Mouse (Mus musculus) kidney, postnatal 36 days (tissue): ENCODE measurements around the gene Arhgap22.

Source experiments
- DNase-seq, 2 experiments: peaks; one replicate each; pipeline ENCODE4 v3.0.0; 2021 to 2022; ENCODE audit warnings: mixed read lengths in 2 of 2

Gene Arhgap22

DNA sequence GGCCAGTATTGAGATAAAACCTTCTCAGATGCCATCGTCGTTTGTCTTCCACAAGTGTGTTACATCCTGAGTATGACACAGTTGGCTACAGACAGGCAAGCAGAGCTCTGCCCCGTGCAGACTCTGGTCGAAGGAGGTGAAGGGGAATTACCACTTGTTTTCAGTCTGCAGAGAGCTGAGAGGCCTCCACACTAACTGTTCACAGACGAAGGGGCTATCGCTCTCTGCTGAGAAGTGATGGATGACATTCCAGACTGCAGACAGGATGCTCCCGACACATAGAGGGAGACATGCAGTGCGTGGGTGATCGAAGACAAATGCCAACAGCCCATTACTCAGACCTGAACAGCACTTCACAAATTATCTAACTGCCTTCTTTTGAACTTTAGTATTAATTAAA is 76.2 kb downstream of the Arhgap22 start:
- DNase-seq = no peak

DNA sequence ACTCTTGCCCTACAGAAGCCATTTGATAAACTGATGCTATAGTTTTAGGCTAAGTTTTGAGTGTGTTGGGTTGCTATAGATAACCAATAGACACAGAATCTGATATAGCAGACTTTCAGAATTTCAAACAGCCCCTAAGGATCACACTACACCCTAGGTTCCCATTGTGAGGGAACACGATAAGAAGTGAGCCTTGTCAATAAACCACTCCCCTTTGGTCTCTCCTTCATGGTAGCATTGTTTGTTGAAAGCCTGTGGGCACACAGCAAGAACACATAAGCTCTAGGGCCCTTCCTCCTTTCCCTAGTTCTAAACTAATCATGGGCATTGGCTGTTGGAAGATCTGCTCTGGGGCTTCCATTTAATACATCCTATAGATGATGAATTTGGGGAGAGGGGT is 80.7 kb downstream of the Arhgap22 start:
- DNase-seq = no peak

DNA sequence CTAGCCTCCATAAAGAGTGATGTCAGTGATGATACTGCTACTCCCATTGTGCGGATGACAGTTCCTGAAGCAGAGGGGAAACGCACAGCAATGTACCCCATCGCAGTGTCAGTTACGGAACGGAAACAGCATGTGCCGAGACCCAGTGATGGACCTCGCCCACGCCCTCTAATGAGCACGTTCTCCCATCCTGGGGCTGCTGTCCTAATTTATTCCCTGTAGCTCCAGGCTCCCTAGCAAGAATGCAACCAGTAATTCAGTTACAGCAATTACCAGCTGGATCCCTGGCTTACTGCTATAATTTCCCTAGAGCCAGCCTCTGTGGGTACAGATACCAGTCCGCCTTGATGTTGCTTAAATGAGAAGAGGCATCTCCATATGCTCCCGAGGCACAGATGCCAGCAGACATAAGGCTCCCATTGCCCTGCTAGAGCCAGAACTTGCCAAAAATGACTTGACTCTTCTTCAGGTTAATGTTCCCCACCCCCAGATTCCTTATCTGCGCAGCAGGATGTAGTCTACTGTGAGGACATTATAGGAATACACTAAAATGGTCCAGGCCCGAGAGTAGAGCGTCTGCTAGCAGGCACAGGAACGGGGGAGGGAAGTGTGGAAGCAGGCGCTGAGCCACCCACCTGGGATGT is 83.0 kb downstream of the Arhgap22 start:
- no peak for DNase-seq

DNA sequence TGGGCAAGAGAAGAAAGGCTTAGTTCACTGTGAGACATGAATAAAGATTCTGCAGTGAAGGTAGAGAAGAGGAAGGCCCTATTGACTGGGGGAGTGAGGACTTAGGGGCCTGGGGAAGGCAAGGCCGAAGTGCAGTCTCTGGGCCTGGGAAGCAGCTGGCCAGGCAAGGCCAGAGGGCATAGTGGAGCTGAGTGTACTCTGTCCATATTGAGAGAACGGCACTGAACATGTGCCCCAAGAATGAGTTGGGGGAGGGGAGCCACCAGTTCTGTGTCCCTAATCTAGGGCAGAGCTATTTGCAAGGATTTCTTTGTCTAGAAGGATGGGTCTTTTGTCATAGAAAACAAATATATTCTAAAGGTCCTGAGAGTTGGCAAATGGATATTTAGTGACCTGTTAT is 86.8 kb downstream of the Arhgap22 start:
- peak; percentile 51 to 57 for DNase-seq

DNA sequence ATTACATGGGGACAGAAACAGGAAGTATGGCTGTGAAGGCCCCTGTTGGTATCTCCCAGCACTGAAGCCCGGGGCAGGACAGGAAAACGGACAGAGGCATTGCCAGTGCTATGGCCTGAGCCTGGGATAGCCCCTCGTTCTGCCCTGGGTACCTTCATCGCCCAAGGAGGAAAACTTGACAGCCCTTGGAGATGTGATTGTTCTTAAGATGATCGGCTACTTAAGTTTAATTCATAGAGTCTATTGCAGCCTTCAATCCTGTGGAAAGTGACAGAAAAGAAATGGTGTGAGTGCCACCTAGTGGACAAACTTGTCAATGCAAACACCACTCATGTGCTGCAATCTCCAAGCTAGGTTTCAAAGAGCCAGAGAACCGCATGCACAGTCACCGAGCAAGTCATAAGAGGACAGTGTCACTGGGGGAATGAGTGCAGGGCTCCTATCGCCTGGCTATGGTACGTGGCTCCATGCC is 89.6 kb downstream of the Arhgap22 start:
- DNase-seq = peak; percentile 65 to 86

DNA sequence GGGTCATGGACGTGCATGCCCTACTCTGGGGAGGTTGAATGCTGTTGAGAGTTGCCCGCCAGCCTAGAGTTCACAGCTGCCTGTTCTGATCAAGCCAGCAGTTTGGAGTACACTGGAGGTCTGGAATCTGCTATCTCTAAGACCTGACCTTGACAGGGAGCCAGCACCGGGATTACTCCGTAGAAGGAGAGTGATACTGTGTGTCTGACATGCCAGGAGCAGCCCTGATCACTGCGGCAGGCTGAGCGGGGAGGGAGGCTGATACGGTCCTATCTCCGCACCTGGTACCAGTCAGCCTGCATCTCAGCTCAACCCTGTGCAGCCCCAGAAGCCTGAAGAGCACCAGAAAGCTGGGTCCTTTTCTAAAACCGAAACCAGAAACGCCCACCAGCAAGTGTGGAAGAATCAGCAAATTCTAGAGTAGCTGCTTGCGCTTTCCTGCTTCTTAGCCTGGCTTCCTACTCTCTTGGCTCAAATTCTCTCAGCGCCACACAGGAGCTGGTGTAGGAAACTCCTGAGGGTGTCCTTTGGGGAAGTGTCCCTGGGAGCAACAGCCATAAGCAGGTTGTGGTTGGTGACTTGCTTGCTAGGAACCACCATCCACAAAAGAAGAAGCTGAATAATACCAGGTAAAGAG is 91.9 kb downstream of the Arhgap22 start:
- DNase-seq = no peak

DNA sequence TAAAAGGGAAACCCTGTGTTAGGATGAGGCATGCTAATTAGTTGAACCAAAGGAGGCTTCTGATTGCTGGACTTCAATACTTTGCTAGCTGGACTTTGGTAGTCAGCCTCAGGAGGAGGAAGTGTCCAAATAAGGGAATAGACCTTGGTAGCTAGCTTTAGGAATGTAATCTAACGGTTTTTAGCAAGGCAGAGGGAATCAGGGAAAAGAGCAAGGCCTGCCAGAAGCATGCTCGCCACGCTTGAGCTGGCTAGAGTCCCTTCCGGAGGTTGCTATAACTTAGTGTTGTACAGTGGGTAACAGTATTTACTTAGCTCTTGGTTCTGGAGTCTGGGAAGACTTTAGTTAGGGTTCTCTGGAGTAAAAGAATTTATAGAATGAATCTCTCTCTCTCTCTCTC is 96.9 kb downstream of the Arhgap22 start:
- peak; percentile 20 to 44 for DNase-seq

DNA sequence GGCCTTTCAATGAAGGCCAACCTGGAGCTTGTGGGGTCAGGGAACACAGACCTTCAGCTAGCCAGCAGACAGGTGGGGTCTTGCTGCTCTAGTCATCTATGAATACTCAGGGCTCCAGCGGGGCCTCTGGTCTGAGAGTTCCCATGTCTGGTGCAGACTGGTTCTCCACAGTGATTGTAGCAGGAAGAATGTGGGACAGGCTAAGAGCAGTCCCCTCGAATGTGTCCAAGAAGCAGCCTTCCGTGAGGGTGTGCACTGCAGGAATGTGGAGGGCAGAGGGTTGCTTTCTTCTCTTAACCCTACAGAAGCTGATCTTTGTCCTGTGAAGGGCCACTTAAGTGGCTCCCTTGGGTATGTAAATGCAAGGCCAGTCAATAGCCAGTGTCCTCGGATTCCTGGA is 98.5 kb downstream of the Arhgap22 start:
- no peak for DNase-seq

DNA sequence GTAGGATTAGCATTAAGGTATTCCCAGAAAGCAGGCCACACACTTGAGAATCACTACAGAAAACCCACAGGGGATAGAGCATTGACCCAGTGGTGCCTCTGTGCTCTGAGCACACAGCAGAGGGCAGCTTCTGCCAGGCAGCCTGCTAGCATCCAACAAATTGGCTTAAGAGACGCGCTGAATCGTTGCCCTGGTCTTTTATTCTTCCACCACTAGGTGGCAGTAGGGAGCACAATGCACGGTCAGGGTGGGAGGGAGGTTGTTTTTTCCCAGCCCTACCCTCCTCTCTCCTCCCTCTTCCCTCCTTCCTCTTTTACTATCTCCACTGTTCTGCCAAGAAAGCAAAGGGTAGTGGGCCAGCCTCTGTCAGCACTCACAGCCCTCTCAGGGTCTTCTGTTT is 99.8 kb downstream of the Arhgap22 start:
- peak; percentile 52 to 75 for DNase-seq

DNA sequence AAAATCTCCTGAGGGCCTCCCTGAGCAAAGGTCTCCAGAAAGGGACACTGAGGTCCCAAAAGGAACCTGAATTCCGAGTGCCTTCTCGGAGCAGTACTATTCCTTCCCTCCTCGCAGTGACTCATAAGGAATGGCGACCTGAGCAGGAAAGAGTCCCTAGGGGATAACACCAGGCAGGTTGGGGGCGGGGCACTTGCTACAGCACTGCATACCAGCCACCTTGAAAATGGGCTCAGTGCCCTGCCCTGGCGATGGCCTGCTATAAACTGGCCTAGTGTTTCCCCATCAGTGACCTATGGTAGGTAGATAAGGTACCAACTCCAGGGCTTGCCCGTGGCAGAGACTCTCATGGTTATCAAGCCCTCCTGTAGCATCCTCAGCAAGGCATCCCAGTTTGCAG is 100.3 kb downstream of the Arhgap22 start:
- DNase-seq = peak; percentile 11 to 47

DNA sequence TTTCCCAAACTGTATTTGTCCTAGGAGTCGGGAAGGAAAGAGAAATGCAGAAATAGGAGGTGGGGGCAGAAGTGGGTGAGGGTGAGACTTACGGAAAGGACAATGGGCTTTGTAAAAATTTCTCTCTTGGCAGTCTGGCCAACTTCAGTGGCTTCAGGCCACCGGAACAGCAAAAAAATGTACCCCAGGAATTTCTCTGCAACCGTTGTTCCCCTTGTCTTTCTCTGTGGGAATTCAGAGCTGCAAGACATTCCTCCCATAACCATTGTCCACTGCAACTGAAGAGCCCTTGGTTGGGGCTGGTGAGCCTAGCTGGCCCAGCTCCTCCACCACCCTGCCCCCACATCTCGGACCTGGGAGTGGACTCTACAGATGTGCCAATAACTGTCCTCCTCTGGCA is 101.3 kb downstream of the Arhgap22 start:
- DNase-seq = no peak

DNA sequence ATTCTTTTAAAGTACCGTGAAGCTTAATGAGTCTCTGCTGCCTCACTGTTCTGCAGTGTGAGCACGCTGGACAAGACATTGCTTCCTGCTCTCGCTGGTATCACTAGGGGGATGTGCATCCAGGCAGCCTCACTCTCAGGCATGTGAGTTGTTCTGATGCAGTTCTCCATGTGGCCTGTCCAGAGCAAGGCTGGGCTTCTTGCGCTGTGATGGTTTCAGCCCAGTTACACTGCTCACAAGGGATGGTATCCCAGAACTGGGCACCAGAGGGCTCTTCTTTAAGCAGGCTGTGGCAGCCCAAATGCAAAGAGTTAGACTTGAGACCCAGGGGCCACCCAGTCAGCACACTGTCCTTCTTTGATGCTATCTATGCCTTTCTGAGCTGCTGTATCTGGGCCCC is 101.9 kb downstream of the Arhgap22 start:
- DNase-seq = peak in 1 of 2 experiments; percentile 35

DNA sequence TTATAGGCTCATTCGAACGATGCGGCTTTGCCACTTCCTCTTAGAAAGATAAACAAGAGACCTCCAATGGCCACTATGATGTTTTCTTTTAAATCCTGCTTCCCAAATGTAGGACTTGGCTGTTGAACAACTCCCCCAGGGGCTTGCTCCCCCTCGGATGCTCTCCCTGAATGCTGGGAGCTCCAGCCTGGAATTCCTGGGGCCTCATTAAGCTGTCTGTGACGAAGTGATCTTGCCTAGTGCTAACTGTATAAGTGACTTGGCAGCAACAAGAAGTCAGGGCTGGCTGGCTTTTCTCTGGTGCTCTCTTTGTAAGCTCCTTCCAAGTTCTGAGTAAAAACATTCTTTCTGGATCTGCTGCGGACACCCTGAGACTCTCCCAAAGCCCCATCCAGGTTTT is 104.1 kb downstream of the Arhgap22 start:
- no peak for DNase-seq

DNA sequence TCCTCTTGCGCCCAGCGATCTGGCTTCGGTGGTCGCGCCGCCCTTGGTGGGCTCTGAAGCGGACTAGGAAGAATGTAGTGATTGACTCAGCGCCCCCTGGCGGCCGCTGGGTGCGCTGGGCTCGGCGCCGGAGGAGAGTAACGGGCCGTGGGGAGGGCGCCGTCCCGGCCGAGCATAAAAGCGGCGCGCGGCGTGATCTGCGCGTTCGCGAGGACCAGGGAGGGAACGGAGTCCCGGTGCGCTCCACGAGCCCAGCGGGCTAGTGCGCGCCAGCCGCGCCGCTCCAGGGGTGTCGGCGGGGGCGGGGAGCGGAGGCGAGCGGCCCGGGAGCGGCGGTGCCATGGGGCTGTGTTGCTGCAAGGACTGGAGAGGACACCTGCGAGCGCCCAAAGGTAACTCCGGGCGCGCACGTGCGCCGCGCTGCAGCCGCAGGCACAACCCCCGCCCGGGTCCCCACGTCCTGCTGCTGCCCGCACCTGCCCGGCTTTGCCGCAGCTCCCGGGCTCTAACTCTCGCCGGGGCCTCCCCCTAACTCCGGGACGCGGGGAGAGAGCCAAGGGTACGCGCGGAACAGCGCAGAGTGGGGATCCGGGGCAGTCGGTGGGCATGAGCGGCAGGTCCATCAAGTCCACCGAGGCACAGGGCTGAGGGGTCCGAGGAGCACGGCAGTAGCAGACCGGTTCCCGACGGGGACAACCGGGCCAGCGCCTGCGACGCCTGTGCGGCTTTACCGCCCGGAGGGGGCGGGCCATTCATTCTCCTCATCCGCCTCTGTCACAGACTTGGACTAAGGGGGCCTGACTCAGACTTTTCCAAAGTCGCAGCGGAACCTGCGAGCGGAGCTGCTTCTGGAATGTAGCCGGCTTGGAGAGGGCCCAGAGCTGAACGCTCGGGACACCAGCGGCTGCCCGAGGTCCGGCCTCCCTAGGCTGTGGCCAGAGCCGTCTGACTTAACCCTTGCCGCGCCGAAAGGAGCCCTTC is 106.0 kb downstream of the Arhgap22 start:
- DNase-seq = peak; percentile 74 to 91

DNA sequence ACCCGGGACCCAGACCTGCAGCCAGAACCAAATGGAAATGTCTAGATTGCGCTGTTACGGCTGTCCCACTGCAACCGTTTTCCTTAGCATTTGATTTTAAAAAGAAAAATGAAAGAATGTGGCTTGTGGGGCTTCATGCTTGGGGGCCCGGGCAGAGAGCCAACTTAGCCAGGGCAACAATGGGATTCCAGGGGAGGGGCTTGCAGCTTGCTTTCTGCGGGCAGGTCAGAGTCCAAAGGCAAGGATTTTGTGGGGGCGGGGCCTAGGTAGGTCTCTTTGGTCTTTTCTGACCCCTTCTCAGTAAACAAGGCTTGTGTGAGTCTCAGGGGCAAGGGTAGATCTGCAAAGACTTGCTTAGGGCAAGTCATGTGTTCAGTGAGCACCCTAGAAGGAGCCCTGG is 107.0 kb downstream of the Arhgap22 start:
- peak; percentile 91 to 93 for DNase-seq

DNA sequence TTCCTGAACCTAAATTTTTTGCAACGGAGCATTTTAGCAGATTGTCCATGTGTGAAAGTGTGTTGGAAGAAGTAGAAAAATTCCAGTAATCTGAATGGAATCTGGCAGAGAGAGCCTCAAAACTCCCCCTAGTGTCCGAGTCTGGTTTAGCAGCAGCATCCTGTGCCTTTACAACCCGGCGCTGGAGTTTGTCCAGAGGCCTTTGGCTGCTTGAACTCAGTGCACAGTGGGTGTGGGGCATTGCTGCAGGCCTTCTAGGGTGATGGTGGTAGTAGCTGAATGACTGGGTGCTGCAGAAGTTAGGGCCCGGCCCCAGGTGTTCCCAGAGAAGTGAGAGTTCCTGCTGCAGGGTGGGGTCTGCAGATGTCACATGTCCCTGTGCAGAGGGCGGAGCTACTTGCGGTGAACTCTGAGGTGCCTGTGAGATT is 108.8 kb downstream of the Arhgap22 start:
- DNase-seq = peak; percentile 83 to 95

DNA sequence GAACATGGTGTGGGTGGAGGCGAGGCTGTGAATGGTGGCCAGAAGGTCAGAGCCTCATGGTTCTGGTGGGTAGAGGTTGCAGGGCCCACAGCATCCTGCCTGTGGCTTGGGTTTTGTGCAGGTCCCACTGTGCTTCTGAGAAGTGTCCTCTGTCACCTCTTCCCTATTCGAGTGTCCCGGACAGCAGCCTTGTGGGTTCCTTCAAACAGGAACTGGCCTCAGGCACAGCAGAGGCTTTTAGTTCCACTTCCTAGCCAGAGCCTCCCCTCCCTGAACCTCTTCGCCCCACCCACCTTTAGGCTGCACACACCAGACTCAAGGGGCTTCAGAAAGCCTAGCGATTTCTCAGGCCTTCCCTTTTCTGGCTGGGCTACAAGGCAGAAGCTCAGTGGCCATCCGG is 110.7 kb downstream of the Arhgap22 start:
- peak in 1 of 2 experiments; percentile 13 for DNase-seq

DNA sequence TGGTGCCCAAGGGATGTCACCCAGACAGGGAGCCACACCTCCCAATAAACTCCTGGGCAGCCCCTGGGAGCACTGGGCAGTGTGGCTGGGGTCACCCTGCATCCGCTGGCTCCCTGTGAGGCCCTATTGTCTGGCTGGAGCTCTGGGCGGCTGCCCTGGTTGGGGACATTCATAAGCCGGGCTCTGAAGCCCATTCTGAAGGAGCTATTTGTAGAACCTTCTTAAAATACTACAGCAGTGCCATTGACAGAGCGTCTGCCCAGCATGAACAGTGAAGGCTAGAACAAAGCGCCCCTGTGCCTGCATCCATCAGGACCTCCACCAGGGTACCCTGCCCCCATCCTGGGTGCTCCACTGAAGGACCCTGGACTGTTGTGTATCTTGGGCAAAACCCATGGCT is 114.5 kb downstream of the Arhgap22 start:
- DNase-seq = no peak

DNA sequence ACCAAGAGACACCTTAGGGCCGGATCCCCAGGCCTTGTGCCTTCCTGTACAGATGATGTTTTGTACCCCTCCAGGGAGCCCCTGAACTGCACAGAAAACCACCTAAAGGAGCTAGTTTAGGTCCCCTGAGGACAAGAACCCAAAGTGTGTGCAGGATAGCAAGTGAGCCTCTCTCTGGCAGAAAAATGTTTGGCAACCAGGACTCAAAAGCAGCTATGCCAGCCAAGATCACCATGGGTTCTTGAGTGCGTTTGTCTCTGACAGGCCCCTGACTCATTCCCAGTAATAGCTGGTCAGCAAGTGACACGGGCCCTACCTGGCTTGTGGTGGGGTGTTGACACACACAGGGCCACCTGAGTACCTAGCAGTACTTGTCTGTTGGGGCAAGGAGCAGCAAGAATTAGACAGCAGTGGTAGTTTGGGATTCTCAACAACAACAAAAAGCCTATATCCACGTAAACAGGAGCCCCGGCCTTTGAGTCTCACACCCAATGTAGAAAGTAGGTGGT is 115.5 kb downstream of the Arhgap22 start:
- no peak for DNase-seq

DNA sequence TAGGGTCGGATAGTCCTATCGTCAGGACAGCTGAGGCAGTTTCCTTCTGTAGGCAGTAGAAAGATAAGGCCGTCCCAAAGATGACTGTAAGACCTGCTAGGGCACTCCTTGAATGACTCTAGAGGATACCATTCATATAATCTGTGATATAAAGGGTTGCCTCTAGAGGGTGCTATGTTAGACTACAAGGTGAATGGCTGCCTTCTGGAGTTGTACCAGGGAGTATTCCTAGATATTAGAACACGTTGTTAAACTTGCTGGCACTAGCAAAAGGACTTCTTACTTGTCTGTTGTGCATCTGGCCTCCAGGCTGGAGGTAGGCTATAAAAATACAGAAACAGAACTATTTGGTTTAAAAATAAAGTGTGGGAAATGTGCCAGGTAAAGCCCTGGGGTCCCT is 117.2 kb downstream of the Arhgap22 start:
- DNase-seq = no peak

DNA sequence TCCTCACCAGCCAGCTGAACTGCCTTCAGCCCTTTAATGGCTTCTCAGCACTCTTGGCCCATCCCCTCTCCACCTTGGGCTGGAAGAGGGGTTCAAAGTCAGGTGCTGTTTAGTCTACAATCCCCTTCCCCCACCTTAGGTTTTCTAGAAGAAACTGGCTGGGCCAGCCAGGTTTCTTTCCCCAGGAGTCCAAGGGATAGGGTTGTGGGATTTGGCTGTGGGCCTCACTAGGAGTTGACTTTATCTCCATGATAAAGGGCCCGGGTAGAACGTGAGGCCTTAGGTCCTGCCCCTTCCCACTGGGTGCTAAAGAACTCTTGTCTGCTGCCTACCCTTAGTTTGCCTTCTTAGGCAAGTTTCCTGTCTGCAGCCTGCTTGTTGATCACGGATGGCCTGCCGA is 117.8 kb downstream of the Arhgap22 start:
- no peak for DNase-seq

DNA sequence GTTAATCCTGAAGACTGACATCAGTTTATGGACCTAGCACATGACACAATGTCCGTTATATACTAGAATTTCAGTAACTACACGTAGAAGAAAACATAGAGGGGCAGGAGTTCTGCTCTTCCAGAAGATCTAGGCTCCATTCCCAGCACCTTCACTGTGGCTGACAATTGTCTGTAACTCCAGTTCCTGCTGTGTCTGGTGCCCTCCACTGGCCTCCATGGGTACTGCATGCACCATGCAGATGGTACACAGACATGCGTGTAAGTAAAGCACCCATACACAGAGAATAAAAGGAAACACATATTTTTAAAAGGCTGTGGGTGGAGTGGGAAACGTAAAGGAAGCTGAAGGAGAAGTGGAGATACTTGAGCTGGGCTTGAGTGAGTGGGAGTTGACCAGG is 120.0 kb downstream of the Arhgap22 start:
- DNase-seq = peak in 1 of 2 experiments; percentile 33

DNA sequence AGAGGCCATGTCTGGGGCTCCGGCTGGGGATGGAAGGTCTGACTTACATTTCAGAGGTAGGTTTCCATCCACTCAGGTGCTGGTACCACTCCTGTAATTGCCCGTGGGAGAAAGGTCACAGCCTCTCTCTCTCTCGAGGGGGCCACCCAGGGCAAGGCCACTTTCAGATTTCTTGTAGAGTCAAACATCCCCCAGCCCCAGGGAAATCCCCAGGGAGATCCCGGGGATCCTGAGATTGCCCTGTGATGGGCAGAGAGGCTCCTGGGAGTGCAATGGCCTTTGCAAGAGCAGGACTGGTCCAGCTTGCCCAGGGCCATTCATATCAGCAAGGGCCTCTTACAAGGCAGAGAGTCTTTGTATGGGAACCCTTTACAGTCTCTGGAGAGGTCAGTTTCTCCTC is 120.6 kb downstream of the Arhgap22 start:
- DNase-seq = no peak
